Mouse (Mus musculus): ENCODE measurements around the gene Mttp. TPM values are rescaled to one million over a fixed set of nuclear protein-coding genes. Genes with fewer than 3 reads are reported as not detected.

Gene Mttp
- polyA plus RNA-seq, 1 experiment from 2014 or later, result 6.9 TPM

DNA sequence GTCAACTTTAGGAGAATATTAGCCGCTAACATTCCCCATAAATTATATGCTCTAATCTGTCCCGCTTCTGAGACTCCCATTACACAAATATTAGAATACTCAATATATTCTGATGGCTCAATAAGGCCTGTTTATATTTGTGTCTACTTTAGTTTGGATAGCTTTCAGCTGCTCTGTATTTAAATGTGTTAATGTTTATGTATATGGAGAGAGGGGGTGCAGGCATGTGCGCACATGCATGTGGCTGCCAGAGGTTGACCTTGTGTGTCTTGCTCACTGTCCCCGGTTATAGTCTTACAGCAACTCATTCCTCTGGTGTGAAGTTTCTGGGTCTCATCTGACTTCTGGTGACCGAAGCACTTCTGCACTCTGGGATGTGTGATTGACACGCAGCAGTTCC is 30.8 kb upstream of the Mttp start:
- WGBS, result 76% methylated on average over 6 of the region's 6 CpGs

DNA sequence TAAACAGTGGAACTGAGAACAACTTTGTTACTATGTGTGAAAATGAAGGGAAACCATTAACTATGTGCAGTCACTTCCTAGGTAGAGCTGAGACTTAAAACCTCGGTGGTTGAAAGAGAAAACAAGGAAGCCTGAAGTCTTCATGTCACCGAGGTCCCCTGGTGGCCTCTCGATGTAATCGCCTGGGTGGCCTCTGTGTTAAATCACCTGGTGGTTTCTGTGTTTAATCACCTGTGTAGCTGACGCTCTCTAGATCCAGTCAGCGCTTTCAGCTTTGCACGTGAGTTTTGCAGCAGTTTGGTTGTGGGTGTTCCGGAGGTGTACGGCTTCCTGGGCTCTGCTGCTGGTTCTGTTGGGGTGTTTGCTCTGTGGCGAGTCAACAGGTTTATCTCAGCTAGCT is 28.5 kb upstream of the Mttp start:
- Histone ChIP-seq H3K36me3 (ENCODE audit: control insufficient read depth, insufficient read depth, low read length) (no peaks in the 10 kb centered on the region), H3K4me3 (ENCODE audit: control insufficient read depth in 1 of 2, insufficient read depth in 1 of 2, low read depth in 1 of 2, low read length in 2 of 2) (no peak overlapping the region), H3K4me1 (ENCODE audit: control insufficient read depth in 2 of 2, insufficient read depth in 2 of 2, low read length in 2 of 2) (no peaks in the 10 kb centered on the region), H3K9ac (ENCODE audit: low read length) (no peak overlapping the region), H3K27ac (replicated peaks in 1 of 2; ENCODE audit: control insufficient read depth in 1 of 2, insufficient read depth in 1 of 2, low read depth in 2 of 2, low read length in 2 of 2) (no peak overlapping the region), H3K4me2 (ENCODE audit: low read length) (no peak overlapping the region), H3K9me3 (ENCODE audit: control insufficient read depth, low read length) (no peaks in the 10 kb centered on the region), H3K27me3 (ENCODE audit: control insufficient read depth, insufficient read depth, low read length) (no peaks in the 10 kb centered on the region)
- no peak for ATAC-seq (ENCODE audit: insufficient number of reproducible peaks, insufficient read depth, low FRiP score, low read depth)
- 72% methylated on average over 10 of the region's 10 CpGs for WGBS

More for the DNA sequence above, 30.8 kb upstream of the Mttp start:
- Histone ChIP-seq H3K9me3 (ENCODE audit: control insufficient read depth, low read length) (no peaks in the 10 kb centered on the region), H3K36me3 (ENCODE audit: control insufficient read depth, insufficient read depth, low read length) (no peaks in the 10 kb centered on the region), H3K9ac (ENCODE audit: low read length) (no peak overlapping the region), H3K27me3 (ENCODE audit: control insufficient read depth, insufficient read depth, low read length) (no peaks in the 10 kb centered on the region), H3K27ac (replicated peaks in 1 of 2; ENCODE audit: control insufficient read depth in 1 of 2, insufficient read depth in 1 of 2, low read depth in 2 of 2, low read length in 2 of 2) (no peak overlapping the region), H3K4me1 (ENCODE audit: control insufficient read depth in 2 of 2, insufficient read depth in 2 of 2, low read length in 2 of 2) (no peaks in the 10 kb centered on the region), H3K4me2 (ENCODE audit: low read length) (no peak overlapping the region), H3K4me3 (ENCODE audit: control insufficient read depth in 1 of 2, insufficient read depth in 1 of 2, low read depth in 1 of 2, low read length in 2 of 2) (no peak overlapping the region)
- no peak for ATAC-seq (ENCODE audit: insufficient number of reproducible peaks, insufficient read depth, low FRiP score, low read depth)

DNA sequence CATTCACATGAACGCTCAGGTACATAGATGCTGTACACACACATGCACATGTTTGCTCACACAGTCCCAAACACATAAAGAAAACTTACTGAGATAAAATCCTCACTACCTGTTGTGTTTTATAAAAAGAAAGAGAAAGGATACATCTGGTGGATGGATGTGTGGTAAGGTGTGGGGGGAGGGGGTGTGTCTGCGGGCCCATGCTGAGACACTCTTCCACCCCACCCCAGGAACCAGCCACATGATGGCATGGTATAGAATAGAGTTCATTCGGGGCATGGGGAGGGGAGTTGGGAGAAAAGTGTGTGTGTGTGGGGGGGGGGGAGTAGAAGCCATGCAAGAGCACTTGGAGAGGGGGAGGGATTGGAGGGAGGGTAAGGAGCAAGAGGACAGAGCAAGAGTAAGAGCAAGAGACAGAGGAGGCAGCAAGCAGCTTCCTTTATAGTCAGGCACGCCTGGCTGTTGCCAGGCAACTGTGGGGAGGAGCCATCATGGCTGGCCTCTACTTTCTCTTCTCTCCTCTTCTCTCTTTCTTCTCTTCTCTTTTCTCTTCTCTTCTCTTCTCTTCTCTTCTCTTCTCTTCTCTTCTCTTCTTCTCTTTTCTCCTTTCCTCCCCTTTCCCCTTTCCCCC is 17.9 kb upstream of the Mttp start:
- H3K9ac ChIP-seq (ENCODE audit: low read length), result no peak overlapping the region
- no peaks in the 10 kb centered on the region for H3K9me3 ChIP-seq (ENCODE audit: control insufficient read depth, low read length)
- H3K4me2 ChIP-seq (ENCODE audit: low read length), result no peak overlapping the region
- ATAC-seq (ENCODE audit: insufficient number of reproducible peaks, insufficient read depth, low FRiP score, low read depth), result no peak
- no peak overlapping the region for H3K27ac ChIP-seq (replicated peaks in 1 of 2; ENCODE audit: control insufficient read depth in 1 of 2, insufficient read depth in 1 of 2, low read depth in 2 of 2, low read length in 2 of 2)
- H3K36me3 ChIP-seq (ENCODE audit: control insufficient read depth, insufficient read depth, low read length), result no peaks in the 10 kb centered on the region
- peaks cover 0 to 6% of the 10 kb centered on the region in 2 experiments; a peak in 3 of 4 replicates for H3K4me1 ChIP-seq (ENCODE audit: control insufficient read depth in 2 of 2, insufficient read depth in 2 of 2, low read length in 2 of 2)
- no peaks in the 10 kb centered on the region for H3K27me3 ChIP-seq (ENCODE audit: control insufficient read depth, insufficient read depth, low read length)
- no peak overlapping the region for H3K4me3 ChIP-seq (ENCODE audit: control insufficient read depth in 1 of 2, insufficient read depth in 1 of 2, low read depth in 1 of 2, low read length in 2 of 2)
- WGBS, result 52% methylated on average over 4 of the region's 4 CpGs

- WGBS, result 78% methylated on average over 10 of the region's 10 CpGs
- H3K9me3 ChIP-seq (ENCODE audit: control insufficient read depth, low read length), result no peaks in the 10 kb centered on the region
- H3K4me1 ChIP-seq (ENCODE audit: control insufficient read depth in 2 of 2, insufficient read depth in 2 of 2, low read length in 2 of 2), result peaks cover 0 to 6% of the 10 kb centered on the region in 2 experiments; a peak in 3 of 4 replicates
- no peak overlapping the region for H3K27ac ChIP-seq (replicated peaks in 1 of 2; ENCODE audit: control insufficient read depth in 1 of 2, insufficient read depth in 1 of 2, low read depth in 2 of 2, low read length in 2 of 2)
- H3K27me3 ChIP-seq (ENCODE audit: control insufficient read depth, insufficient read depth, low read length), result no peaks in the 10 kb centered on the region
- no peak overlapping the region for H3K4me2 ChIP-seq (ENCODE audit: low read length)
- H3K9ac ChIP-seq (ENCODE audit: low read length), result no peak overlapping the region
- no peak; the same call in 1 of the 2 replicates for ATAC-seq (ENCODE audit: insufficient number of reproducible peaks, insufficient read depth, low FRiP score, low read depth)
- H3K36me3 ChIP-seq (ENCODE audit: control insufficient read depth, insufficient read depth, low read length), result peaks cover 2% of the 10 kb centered on the region
- H3K4me3 ChIP-seq (ENCODE audit: control insufficient read depth in 1 of 2, insufficient read depth in 1 of 2, low read depth in 1 of 2, low read length in 2 of 2), result no peak overlapping the region
Measured at GRCm38 (mm10) chr3:138161623-138162022, 16.9 kb upstream of the Mttp start.

- peaks cover 32% of the 10 kb centered on the region for H3K36me3 ChIP-seq (ENCODE audit: control insufficient read depth, insufficient read depth, low read length)
- no peak overlapping the region for H3K4me2 ChIP-seq (ENCODE audit: low read length)
- no peaks in the 10 kb centered on the region for H3K27me3 ChIP-seq (ENCODE audit: control insufficient read depth, insufficient read depth, low read length)
- 79% methylated on average over 10 of the region's 10 CpGs for WGBS
- no peak overlapping the region for H3K27ac ChIP-seq (replicated peaks in 1 of 2; ENCODE audit: control insufficient read depth in 1 of 2, insufficient read depth in 1 of 2, low read depth in 2 of 2, low read length in 2 of 2)
- no peaks in the 10 kb centered on the region for H3K9me3 ChIP-seq (ENCODE audit: control insufficient read depth, low read length)
- ATAC-seq (ENCODE audit: insufficient number of reproducible peaks, insufficient read depth, low FRiP score, low read depth), result no peak
- no peak overlapping the region for H3K4me3 ChIP-seq (ENCODE audit: control insufficient read depth in 1 of 2, insufficient read depth in 1 of 2, low read depth in 1 of 2, low read length in 2 of 2)
- no peaks in the 10 kb centered on the region for H3K4me1 ChIP-seq (ENCODE audit: control insufficient read depth in 2 of 2, insufficient read depth in 2 of 2, low read length in 2 of 2)
- H3K9ac ChIP-seq (ENCODE audit: low read length), result no peak overlapping the region
Measured at GRCm38 (mm10) chr3:138156651-138157050, 11.9 kb upstream of the Mttp start.

DNA sequence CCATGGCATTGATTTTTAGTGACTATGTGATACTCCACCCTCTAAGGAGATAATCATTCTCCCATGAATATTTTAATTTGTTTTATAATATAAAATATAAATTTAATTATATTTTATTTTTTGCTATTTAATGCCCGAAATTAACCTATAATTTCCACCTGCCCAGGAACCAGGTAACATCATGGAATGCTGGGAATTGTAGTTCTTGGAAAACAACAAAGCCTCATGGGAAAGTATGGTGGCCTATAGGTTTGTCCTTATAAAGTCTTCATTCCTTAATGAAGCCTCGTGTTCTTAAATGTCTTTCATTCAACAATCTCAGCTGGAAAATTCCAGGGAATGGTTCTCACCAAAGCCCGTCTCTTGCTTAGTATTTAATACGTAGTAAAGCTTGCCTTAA is 10.3 kb upstream of the Mttp start:
- no peak for ATAC-seq (ENCODE audit: insufficient number of reproducible peaks, insufficient read depth, low FRiP score, low read depth)
- WGBS, result 84% methylated on average over 4 of the region's 4 CpGs

DNA sequence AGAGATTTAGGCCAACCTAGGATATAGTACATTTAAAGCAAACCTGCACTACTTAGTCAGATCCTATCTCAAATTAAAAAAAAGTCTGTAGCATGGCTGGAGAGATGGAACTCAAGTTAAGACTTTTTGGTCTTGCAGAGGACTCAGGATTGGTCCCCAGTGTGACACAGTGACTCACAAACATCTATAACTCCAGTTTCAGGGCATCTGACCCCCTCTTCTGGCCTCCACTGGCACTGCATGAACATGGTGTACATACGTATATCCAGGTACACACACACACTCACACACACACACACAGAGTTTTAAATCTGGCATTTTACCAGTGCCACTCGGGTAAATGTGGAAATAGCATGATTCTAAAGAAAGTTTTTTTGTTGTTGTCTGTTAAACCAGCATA is 4.0 kb upstream of the Mttp start:
- Histone ChIP-seq H3K36me3 (ENCODE audit: control insufficient read depth, insufficient read depth, low read length) (peaks cover 36% of the 10 kb centered on the region), H3K9me3 (ENCODE audit: control insufficient read depth, low read length) (no peaks in the 10 kb centered on the region), H3K4me2 (ENCODE audit: low read length) (no peak overlapping the region), H3K27ac (replicated peaks in 1 of 2; ENCODE audit: control insufficient read depth in 1 of 2, insufficient read depth in 1 of 2, low read depth in 2 of 2, low read length in 2 of 2) (no peak overlapping the region), H3K9ac (ENCODE audit: low read length) (no peak overlapping the region), H3K4me1 (ENCODE audit: control insufficient read depth in 2 of 2, insufficient read depth in 2 of 2, low read length in 2 of 2) (no peaks in the 10 kb centered on the region), H3K27me3 (ENCODE audit: control insufficient read depth, insufficient read depth, low read length) (no peaks in the 10 kb centered on the region), H3K4me3 (ENCODE audit: control insufficient read depth in 1 of 2, insufficient read depth in 1 of 2, low read depth in 1 of 2, low read length in 2 of 2) (no peak overlapping the region)
- ATAC-seq (ENCODE audit: insufficient number of reproducible peaks, insufficient read depth, low FRiP score, low read depth), result no peak
- 89% methylated on average over 2 of the region's 2 CpGs for WGBS

More for the DNA sequence above, 10.3 kb upstream of the Mttp start:
- no peaks in the 10 kb centered on the region for H3K27me3 ChIP-seq (ENCODE audit: control insufficient read depth, insufficient read depth, low read length)
- no peaks in the 10 kb centered on the region for H3K4me1 ChIP-seq (ENCODE audit: control insufficient read depth in 2 of 2, insufficient read depth in 2 of 2, low read length in 2 of 2)
- no peak overlapping the region for H3K27ac ChIP-seq (replicated peaks in 1 of 2; ENCODE audit: control insufficient read depth in 1 of 2, insufficient read depth in 1 of 2, low read depth in 2 of 2, low read length in 2 of 2)
- no peak overlapping the region for H3K9ac ChIP-seq (ENCODE audit: low read length)
- H3K9me3 ChIP-seq (ENCODE audit: control insufficient read depth, low read length), result no peaks in the 10 kb centered on the region
- peaks cover 40% of the 10 kb centered on the region for H3K36me3 ChIP-seq (ENCODE audit: control insufficient read depth, insufficient read depth, low read length)
- no peak overlapping the region for H3K4me2 ChIP-seq (ENCODE audit: low read length)
- H3K4me3 ChIP-seq (ENCODE audit: control insufficient read depth in 1 of 2, insufficient read depth in 1 of 2, low read depth in 1 of 2, low read length in 2 of 2), result no peak overlapping the region

All from heart, embryonic 14.5 days (tissue).